Mouse (Mus musculus): ENCODE measurements around the gene Usp46.

GRCm38 (mm10) chr5:74035454-74035853 lies 32.8 kb downstream of the Usp46 start:
- no peak for TF ChIP-seq CTCF (IDR thresholded peaks at IDR 0.05; ENCODE audit: low read depth)
- TF ChIP-seq EP300 (IDR thresholded peaks at IDR 0.05; ENCODE audit: low read depth) = no peak

All from heart, postnatal 0 days (tissue).